Mouse (Mus musculus): ENCODE results near the gene Greb1.

DNA sequence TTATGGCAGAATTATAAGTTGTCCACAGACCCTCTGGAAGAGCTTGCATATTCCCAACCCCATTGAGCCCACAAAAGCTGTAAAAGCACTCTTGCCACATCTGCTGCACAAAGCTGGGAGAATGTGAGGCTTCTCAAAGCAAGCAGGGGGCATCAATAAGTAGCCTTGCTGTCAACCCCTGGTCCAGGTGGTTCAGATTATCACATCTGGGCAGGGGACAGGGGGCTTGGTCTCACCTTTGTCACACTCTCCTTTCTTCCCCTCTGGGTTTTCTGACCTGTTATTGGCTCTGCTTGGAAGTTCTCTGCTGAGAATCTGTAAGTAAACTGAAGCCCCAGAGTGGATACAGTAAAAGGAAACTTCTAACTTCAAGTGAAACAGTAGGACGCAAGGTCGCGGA, 1.8 kb downstream of the Greb1 start:
- no peak for TF ChIP-seq CTCF (IDR thresholded peaks at IDR 0.05; ENCODE audit: borderline replicate concordance, insufficient read depth, low read depth, low read length)
- TF ChIP-seq POLR2A (IDR thresholded peaks at IDR 0.05; ENCODE audit: borderline replicate concordance, insufficient read depth, low read length) = no peak
